Mouse (Mus musculus): ENCODE data around the gene Rfpl4b. TPM values are rescaled to one million over a fixed set of nuclear protein-coding genes. Genes with fewer than 3 reads are reported as not detected.
"Not testable (repeated sequence)": the region's sequence is repeated elsewhere in the genome, so short reads cannot be mapped to it uniquely, and the experiment has no call there.

Gene Rfpl4b
- polyA plus RNA-seq (2016; fragmentation: Nextera tagmentation; extraction: Ambion mirVana) = not detected in 2 replicates

GRCm38 (mm10) chr10:38821679-38822078, at the start of gene Rfpl4b:
TSS of gene Rfpl4b (minus strand) at chr10:38821779.
- H3K4me1 ChIP-seq = no peaks in the 10 kb centered on the region
- H3K9me3 ChIP-seq = peaks cover 18% of the 10 kb centered on the region
- 94% methylated on average over 3 of the region's 3 CpGs for WGBS
- H3K27me3 ChIP-seq (ENCODE audit: poor library complexity, severe bottlenecking) = no peaks in the 10 kb centered on the region
- no peaks in the 10 kb centered on the region for H3K36me3 ChIP-seq (replicated peaks)
- DNase-seq (ENCODE audit: extremely low spot score, low spot score) = no peak
- H3K27ac ChIP-seq = no peak within 1 kb of the TSS
- no peak within 1 kb of the TSS for H3K4me3 ChIP-seq

- no peak for DNase-seq (ENCODE audit: extremely low spot score, low spot score)
- WGBS = 65% methylated on average over 2 of the region's 2 CpGs
- Histone ChIP-seq H3K36me3 (replicated peaks) (no peaks in the 10 kb centered on the region), H3K4me3 (no peak overlapping the region), H3K27ac (no peak overlapping the region), H3K4me1 (peaks cover 4% of the 10 kb centered on the region; the same call in 1 of the 2 replicates), H3K27me3 (ENCODE audit: poor library complexity, severe bottlenecking) (no peaks in the 10 kb centered on the region), H3K9me3 (no peaks in the 10 kb centered on the region)
Measured at GRCm38 (mm10) chr10:38855186-38855585, 33.6 kb upstream of the Rfpl4b start.

- not testable (repeated sequence) for H3K36me3 ChIP-seq (replicated peaks); H3K4me3 ChIP-seq; H3K9me3 ChIP-seq; H3K4me1 ChIP-seq; DNase-seq (ENCODE audit: extremely low spot score, low spot score); H3K27me3 ChIP-seq (ENCODE audit: poor library complexity, severe bottlenecking)
- H3K27ac ChIP-seq = 0 out of 2 replicates have a peak overlapping the region, but pooled peaks have one; percentile 25
- WGBS = 45% methylated on average over 5 of the region's 5 CpGs
Measured at GRCm38 (mm10) chr10:38850006-38850405, 28.4 kb upstream of the Rfpl4b start.

- WGBS = 25% methylated on average over 8 of the region's 8 CpGs
Measured at GRCm38 (mm10) chr10:38848884-38849499, 27.4 kb upstream of the Rfpl4b start.

DNA sequence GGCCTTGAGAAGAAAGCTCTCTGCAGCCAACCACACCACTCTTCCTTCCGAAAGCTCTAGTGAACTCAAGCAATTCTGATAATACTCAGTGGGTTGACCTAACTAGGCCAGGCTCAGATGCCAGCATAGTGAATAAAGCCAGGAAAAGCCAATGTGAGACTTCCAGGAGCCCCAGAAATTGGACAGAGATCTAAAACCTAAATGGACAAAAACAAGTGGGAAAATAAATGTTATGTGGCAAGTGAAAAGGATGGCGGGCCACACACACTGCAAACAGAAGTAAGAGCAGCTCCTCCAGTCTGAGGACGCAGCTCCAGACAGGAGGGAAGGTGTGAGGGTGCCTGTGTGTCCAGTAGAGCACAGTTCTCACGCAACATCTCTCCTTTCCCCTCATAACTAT, 26.7 kb upstream of the Rfpl4b start:
- Histone ChIP-seq H3K9me3 (no peaks in the 10 kb centered on the region; the same call in 1 of the 2 replicates), H3K4me3 (no peak overlapping the region), H3K27me3 (ENCODE audit: poor library complexity, severe bottlenecking) (no peaks in the 10 kb centered on the region), H3K4me1 (no peaks in the 10 kb centered on the region), H3K36me3 (replicated peaks) (no peaks in the 10 kb centered on the region), H3K27ac (no peak overlapping the region)
- WGBS = 90% methylated on average over 4 of the region's 4 CpGs
- DNase-seq (ENCODE audit: extremely low spot score, low spot score) = no peak

More at GRCm38 (mm10) chr10:38848884-38849499, 27.4 kb upstream of the Rfpl4b start:
- no peaks in the 10 kb centered on the region for H3K27me3 ChIP-seq (ENCODE audit: poor library complexity, severe bottlenecking)
- no peaks in the 10 kb centered on the region for H3K4me1 ChIP-seq
- no peak overlapping the region for H3K27ac ChIP-seq
- peak; percentile 64 for DNase-seq (ENCODE audit: extremely low spot score, low spot score)
- no peaks in the 10 kb centered on the region for H3K36me3 ChIP-seq (replicated peaks)
- no peak overlapping the region for H3K4me3 ChIP-seq
- H3K9me3 ChIP-seq = no peaks in the 10 kb centered on the region; the same call in 1 of the 2 replicates

- Histone ChIP-seq H3K27me3 (ENCODE audit: poor library complexity, severe bottlenecking) (no peaks in the 10 kb centered on the region), H3K4me3 (no peak overlapping the region), H3K4me1 (no peaks in the 10 kb centered on the region), H3K9me3 (peaks cover 25% of the 10 kb centered on the region), H3K27ac (no peak overlapping the region), H3K36me3 (replicated peaks) (no peaks in the 10 kb centered on the region)
- DNase-seq (ENCODE audit: extremely low spot score, low spot score) = no peak
- 64% methylated on average over 1 of the region's 1 CpGs for WGBS
Measured at GRCm38 (mm10) chr10:38823741-38824140, 2.2 kb upstream of the Rfpl4b start.

- H3K4me3 ChIP-seq = no peak overlapping the region
- 0 out of 2 replicates have a peak, but pooled peaks cover 3% of the 10 kb centered on the region for H3K9me3 ChIP-seq
- DNase-seq (ENCODE audit: extremely low spot score, low spot score) = no peak
- H3K36me3 ChIP-seq (replicated peaks) = no peaks in the 10 kb centered on the region
- H3K27ac ChIP-seq = no peak overlapping the region
- WGBS = 93% methylated on average over 2 of the region's 2 CpGs
- H3K4me1 ChIP-seq = no peaks in the 10 kb centered on the region
- H3K27me3 ChIP-seq (ENCODE audit: poor library complexity, severe bottlenecking) = no peaks in the 10 kb centered on the region
Measured at GRCm38 (mm10) chr10:38806056-38806455, 15.5 kb downstream of the Rfpl4b start.

DNA sequence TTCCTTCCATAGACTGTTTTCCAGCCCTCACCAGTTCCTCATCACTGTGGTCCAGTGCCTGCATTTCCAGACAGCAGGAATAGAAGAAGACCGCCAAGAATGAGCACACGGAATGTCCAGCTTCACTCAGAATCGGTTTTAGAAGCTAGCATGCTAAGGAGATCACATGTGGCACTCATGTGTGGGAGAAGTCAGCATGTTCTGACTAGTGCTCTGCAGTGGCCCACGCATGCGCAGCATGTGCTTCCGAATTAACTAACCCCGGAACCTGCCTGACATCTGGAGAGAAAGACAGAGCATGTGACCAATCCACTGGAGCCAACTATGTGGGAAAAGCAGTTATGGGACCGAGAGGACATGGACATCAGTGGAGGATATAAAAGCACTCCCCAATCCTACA, 17.5 kb downstream of the Rfpl4b start:
- no peaks in the 10 kb centered on the region for H3K4me1 ChIP-seq
- DNase-seq (ENCODE audit: extremely low spot score, low spot score) = no peak
- no peak overlapping the region for H3K4me3 ChIP-seq
- H3K27me3 ChIP-seq (ENCODE audit: poor library complexity, severe bottlenecking) = no peaks in the 10 kb centered on the region
- H3K27ac ChIP-seq = no peak overlapping the region
- H3K9me3 ChIP-seq = 0 out of 2 replicates have a peak, but pooled peaks cover 4% of the 10 kb centered on the region
- WGBS = 91% methylated on average over 8 of the region's 8 CpGs
- no peaks in the 10 kb centered on the region for H3K36me3 ChIP-seq (replicated peaks)

DNA sequence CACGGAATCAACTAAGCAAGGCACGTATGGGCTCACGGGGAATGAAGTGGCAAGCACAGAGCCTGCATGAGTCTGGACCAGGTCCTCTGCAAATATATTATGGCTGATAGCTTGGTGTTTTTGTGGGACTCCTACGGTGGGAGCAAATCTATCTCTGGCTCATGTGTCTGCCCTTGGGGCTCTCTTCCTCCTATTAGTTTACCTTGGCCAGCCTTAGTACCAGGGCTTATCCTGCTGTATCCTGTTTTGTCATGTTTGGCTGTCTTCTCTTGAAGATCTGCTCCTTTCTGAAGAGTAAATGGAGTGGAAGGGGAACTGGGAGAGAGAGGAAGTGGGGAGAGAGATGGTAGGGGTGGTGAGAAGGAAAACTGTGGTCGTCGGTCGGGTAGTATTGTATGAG, 18.3 kb downstream of the Rfpl4b start:
- Histone ChIP-seq H3K9me3 (0 out of 2 replicates have a peak, but pooled peaks cover 4% of the 10 kb centered on the region), H3K27ac (no peak overlapping the region), H3K4me3 (no peak overlapping the region), H3K27me3 (ENCODE audit: poor library complexity, severe bottlenecking) (no peaks in the 10 kb centered on the region), H3K4me1 (no peaks in the 10 kb centered on the region), H3K36me3 (replicated peaks) (no peaks in the 10 kb centered on the region)
- WGBS = 95% methylated on average over 7 of the region's 7 CpGs
- DNase-seq (ENCODE audit: extremely low spot score, low spot score) = no peak

DNA sequence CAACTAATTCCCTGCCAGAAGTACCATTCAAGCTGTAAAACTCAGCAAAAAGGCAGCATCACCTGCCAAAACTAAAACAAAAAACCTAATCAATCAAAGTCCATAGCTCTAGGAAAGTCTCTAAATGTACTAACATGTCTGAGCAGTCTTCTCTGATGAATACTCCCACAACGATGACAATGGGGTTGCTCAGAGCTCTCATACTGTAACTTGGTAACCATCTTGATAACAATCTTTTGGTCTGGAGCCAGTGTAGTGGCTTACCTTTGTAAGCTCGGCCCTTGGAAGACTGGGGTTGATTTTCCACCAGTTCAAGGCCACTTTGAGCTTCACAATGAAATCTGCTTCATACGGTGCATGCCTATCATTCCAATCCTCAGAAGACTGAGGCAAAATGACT, 33.0 kb downstream of the Rfpl4b start:
- H3K27me3 ChIP-seq (ENCODE audit: poor library complexity, severe bottlenecking) = no peaks in the 10 kb centered on the region
- WGBS = 88% methylated on average over 3 of the region's 3 CpGs
- H3K27ac ChIP-seq = no peak overlapping the region
- H3K36me3 ChIP-seq (replicated peaks) = no peaks in the 10 kb centered on the region
- H3K9me3 ChIP-seq = no peaks in the 10 kb centered on the region
- no peaks in the 10 kb centered on the region for H3K4me1 ChIP-seq
- no peak overlapping the region for H3K4me3 ChIP-seq
- no peak for DNase-seq (ENCODE audit: extremely low spot score, low spot score)

Other genes with a start within 250 kb of the Rfpl4b start
- gene Lama4, start 143.7 kb upstream of the Rfpl4b start, polyA plus RNA-seq (2016; fragmentation: Nextera tagmentation; extraction: Ambion mirVana) = 13.2 and 14.5 TPM in 2 replicates